Mouse (Mus musculus): ENCODE results near the gene Btg1. TPM values are rescaled to one million over a fixed set of nuclear protein-coding genes. Genes with fewer than 3 reads are reported as not detected.

Gene Btg1
- polyA plus RNA-seq, 1 experiment, result 35.5 TPM

DNA sequence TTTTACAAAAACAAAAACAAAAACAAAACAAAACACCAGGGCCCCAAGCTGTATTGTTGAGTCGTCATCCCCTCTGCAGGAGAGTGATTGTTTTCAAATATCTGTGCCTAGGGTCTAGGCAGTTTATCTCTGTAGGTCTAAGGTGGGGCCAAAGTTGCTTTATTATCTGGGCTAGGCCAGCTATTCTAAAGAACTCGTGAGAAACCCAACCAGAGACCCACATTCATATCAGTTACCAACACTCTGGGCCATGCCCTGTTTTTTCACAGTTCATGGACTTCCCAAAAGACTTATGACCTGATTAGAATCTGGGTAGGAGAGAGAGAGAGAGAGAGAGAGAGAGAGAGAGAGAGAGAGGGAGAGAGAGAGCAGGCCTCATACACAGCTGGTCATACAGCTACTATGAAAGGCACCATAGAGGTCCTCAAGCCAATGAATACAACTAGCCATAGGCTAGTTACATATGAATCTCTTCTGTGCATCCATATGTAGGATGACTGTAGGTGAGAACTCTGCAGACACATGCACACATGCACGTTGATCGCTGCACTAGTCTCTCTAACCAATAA is 9.1 kb upstream of the Btg1 start:
- 83% methylated on average over 4 of the region's 4 CpGs for WGBS
- no peaks in the 10 kb centered on the region for H3K4me1 ChIP-seq (ENCODE audit: control insufficient read depth, insufficient read depth, low read length)
- no peak overlapping the region for H3K4me3 ChIP-seq (ENCODE audit: insufficient read depth, low read depth, low read length)
- no peaks in the 10 kb centered on the region for H3K36me3 ChIP-seq (ENCODE audit: control insufficient read depth, insufficient read depth, low read length)
- no peak for DNase-seq
- no peaks in the 10 kb centered on the region for H3K27me3 ChIP-seq (replicated peaks; ENCODE audit: control insufficient read depth, insufficient read depth, low read length)
- no peak overlapping the region for H3K27ac ChIP-seq (ENCODE audit: insufficient read depth, low read depth, low read length)
- no peak for TF ChIP-seq POLR2A (IDR thresholded peaks at IDR 0.05; ENCODE audit: low read depth, low read length)
- no peak for TF ChIP-seq CTCF (conservative IDR thresholded peaks at IDR 0.05; ENCODE audit: insufficient read depth, insufficient read length, low read depth, low read length)

DNA sequence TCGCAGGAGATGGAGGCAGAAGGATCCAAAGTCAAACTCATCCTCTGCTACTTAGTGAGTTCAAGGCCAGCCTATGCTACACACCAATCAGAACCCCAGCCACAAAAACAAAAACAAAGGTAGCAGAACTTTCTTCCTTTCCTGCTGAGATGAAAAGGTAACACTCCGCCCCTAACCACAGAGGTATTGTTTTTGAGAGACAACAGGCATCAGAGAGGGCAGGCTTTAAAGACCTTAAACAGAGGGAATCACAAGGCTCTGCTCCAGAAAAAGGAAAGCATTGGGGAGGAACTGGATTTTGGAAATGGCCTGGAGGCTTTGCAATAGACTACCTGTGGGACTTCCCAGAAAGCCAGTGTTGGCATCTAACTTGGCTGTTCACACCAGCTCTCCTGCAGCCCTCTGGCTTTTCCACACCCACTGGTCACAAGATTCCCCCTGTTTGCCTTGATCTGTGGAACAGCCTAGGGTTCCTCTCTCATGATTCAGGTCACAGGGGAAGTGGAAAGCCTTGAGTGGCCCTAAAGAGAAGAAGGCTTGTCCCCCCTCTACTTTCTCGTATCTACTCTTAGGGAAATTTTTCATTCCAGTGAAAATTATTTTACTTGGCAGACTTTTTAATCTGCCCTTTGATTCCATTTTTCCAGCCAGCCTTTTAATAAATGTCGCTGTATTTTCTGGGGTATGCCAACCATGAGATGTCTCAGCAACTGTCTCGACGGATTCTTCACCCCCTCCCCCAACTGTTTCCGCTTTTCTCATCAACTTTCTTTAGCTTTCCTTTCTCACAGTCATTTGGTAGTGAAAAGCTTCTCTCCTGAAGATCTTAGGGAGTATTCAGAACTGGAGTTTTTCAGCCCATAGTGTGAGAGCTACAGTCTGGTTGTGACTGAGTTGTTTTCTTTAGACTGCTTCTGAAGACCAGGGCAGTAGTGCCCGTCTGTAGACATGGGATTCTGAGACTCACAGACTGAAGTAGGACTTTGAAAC is 7.2 kb upstream of the Btg1 start:
- TF ChIP-seq POLR2A (IDR thresholded peaks at IDR 0.05; ENCODE audit: low read depth, low read length) (no peak), CTCF (conservative IDR thresholded peaks at IDR 0.05; ENCODE audit: insufficient read depth, insufficient read length, low read depth, low read length) (no peak)
- WGBS, result 83% methylated on average over 8 of the region's 8 CpGs
- H3K27ac ChIP-seq (ENCODE audit: insufficient read depth, low read depth, low read length), result no peak overlapping the region

DNA sequence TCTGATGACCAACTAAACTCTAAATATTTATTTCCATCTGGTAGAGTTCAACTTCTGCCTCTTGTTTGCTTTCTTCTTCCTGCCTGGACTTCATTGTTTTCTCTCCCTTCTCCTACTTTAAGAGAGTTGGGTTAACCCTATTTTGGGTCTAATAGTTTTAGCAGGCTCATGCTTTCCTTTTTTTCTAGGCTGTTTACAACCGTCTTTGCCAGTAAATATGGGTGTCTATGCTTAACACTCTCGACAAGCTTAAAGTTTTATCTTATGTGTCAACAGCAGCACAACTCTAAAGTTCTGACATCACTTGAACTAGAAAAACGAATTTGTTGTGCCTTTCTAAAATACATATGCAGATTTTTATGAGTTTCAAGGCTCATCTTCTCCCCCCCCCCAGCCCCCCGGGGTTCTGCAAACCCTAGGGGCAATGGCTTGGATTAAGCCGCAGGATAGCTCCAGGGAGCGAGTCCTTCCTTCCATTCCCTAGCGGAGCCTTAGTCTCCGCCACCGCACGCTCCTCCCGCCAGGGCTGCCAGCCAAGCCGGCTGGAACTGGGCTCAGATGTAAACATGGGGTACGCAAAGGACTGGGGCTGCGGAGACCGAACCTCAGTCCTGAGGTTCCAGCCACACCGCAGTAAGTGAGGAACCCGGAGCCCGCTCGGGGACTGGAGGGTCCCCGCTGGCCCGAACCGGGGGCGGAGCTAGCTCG is 651 bp upstream of the Btg1 start:
- Histone ChIP-seq H3K27me3 (replicated peaks; ENCODE audit: control insufficient read depth, insufficient read depth, low read length) (no peaks in the 10 kb centered on the region), H3K36me3 (ENCODE audit: control insufficient read depth, insufficient read depth, low read length) (peaks cover 6% of the 10 kb centered on the region), H3K4me3 (ENCODE audit: insufficient read depth, low read depth, low read length) (peak overlapping the region; percentile 64), H3K27ac (ENCODE audit: insufficient read depth, low read depth, low read length) (peak overlapping the region; percentile 79), H3K4me1 (ENCODE audit: control insufficient read depth, insufficient read depth, low read length) (peaks cover 9% of the 10 kb centered on the region)
- DNase-seq, result no peak
- peak; percentile 25 for TF ChIP-seq POLR2A (IDR thresholded peaks at IDR 0.05; ENCODE audit: low read depth, low read length)
- 0 out of 2 replicates have a peak, but pooled peaks have one; percentile 6 for TF ChIP-seq CTCF (conservative IDR thresholded peaks at IDR 0.05; ENCODE audit: insufficient read depth, insufficient read length, low read depth, low read length)
- WGBS, result 2% methylated on average over 24 of the region's 24 CpGs

More for the DNA sequence above, 7.2 kb upstream of the Btg1 start:
- H3K4me1 ChIP-seq (ENCODE audit: control insufficient read depth, insufficient read depth, low read length), result no peaks in the 10 kb centered on the region
- no peaks in the 10 kb centered on the region for H3K36me3 ChIP-seq (ENCODE audit: control insufficient read depth, insufficient read depth, low read length)
- no peak for DNase-seq
- no peak overlapping the region for H3K4me3 ChIP-seq (ENCODE audit: insufficient read depth, low read depth, low read length)
- H3K27me3 ChIP-seq (replicated peaks; ENCODE audit: control insufficient read depth, insufficient read depth, low read length), result no peaks in the 10 kb centered on the region

DNA sequence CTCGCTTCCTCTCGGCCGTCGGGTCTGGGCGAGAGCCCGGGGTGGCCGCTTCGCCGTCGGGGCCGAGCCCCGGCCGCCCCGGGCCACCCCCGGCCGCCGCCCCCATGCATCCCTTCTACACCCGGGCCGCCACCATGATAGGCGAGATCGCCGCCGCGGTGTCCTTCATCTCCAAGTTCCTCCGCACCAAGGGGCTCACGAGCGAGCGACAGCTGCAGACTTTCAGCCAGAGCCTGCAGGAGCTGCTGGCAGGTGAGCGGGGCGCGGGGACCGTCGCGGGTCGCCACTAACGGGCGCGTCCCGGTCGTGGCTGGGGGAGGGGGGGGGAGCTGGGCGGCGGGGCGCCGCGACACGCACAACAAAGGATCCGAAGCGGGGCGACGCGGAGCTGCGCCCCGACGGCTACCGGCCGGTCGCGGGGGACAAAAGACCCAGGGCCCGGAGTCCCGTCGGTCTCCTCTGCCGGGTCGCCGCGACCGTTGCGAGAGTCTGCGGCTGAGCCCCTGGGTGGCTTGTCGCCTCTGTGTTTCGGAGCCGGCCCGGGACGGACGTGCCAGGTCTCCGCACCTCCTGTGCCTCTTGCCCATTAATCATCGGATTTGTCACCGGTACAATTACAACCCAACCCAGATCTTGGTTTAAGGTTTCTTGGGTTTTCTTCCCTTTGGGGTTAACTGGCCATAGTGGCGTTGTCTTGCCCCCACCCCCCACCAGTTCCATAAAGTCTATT is 580 bp downstream of the Btg1 start:
- peak; percentile 53 for DNase-seq
- TF ChIP-seq POLR2A (IDR thresholded peaks at IDR 0.05; ENCODE audit: low read depth, low read length), result no peak
- TF ChIP-seq CTCF (conservative IDR thresholded peaks at IDR 0.05; ENCODE audit: insufficient read depth, insufficient read length, low read depth, low read length), result no peak
- WGBS, result under 1% methylated on average over 77 of the region's 78 CpGs

DNA sequence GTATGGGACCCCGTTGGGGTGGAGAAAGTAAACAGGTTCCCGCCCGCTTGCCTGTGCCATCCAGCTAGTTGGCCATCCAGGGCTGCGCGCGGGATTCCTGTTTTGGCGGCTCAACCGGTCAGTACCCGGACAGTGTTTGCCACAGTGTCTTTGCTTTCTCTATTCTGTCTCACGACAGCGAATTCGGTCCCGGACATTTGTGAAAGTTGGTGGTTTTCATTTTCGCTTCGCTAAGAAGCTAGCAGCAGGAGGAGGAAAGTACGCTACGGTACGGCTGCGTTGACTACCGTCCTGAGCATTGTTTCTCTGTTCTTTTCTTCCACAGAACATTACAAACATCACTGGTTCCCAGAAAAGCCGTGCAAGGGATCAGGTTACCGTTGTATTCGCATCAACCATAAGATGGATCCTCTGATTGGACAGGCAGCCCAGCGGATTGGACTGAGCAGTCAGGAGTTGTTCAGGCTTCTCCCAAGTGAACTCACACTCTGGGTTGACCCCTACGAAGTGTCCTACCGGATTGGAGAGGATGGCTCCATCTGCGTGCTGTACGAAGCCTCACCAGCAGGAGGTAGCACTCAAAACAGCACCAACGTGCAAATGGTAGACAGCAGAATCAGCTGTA is 1.3 kb downstream of the Btg1 start:
- Histone ChIP-seq H3K4me1 (ENCODE audit: control insufficient read depth, insufficient read depth, low read length) (peaks cover 16% of the 10 kb centered on the region), H3K4me3 (ENCODE audit: insufficient read depth, low read depth, low read length) (peak overlapping the region; percentile 97), H3K27me3 (replicated peaks; ENCODE audit: control insufficient read depth, insufficient read depth, low read length) (no peaks in the 10 kb centered on the region), H3K36me3 (ENCODE audit: control insufficient read depth, insufficient read depth, low read length) (peaks cover 6% of the 10 kb centered on the region), H3K27ac (ENCODE audit: insufficient read depth, low read depth, low read length) (peak overlapping the region; percentile 98)
- DNase-seq, result peak; percentile 89
- WGBS, result under 1% methylated on average over 29 of the region's 29 CpGs
- no peak for TF ChIP-seq POLR2A (IDR thresholded peaks at IDR 0.05; ENCODE audit: low read depth, low read length)
- TF ChIP-seq CTCF (conservative IDR thresholded peaks at IDR 0.05; ENCODE audit: insufficient read depth, insufficient read length, low read depth, low read length), result peak; percentile 38

More for the DNA sequence above, 580 bp downstream of the Btg1 start:
- H3K27ac ChIP-seq (ENCODE audit: insufficient read depth, low read depth, low read length), result peak overlapping the region; percentile 98
- H3K4me3 ChIP-seq (ENCODE audit: insufficient read depth, low read depth, low read length), result peak overlapping the region; percentile 97
- peaks cover 6% of the 10 kb centered on the region for H3K36me3 ChIP-seq (ENCODE audit: control insufficient read depth, insufficient read depth, low read length)
- peaks cover 15% of the 10 kb centered on the region for H3K4me1 ChIP-seq (ENCODE audit: control insufficient read depth, insufficient read depth, low read length)
- no peaks in the 10 kb centered on the region for H3K27me3 ChIP-seq (replicated peaks; ENCODE audit: control insufficient read depth, insufficient read depth, low read length)
